Comparison of ENCODE assay signal across 16 mouse cellular contexts in the genomic region with DNA sequence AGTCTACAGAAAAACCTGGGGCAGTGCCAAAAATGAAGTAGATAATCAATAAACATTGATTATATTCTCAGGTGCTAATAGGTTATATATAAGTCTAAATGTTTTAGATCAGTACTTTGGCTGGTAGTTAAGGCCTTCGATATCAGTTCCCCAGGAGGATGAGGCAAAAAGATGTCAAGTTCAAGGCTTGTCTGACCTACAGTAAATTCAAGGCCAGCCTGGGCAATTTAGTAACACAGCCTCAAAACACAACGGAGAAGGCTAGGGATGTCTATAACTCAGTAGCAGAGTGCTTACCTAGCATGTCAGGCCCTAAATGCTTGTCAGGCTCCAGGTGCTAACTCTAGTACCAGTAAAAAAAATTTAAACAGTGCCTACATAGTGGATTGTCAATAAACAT.
"Had no signal": no experiment of that assay in that cellular context is flagged by ENCODE, and none has a peak within 500 bp of the region (broad histone marks: within the 10 kb centered on the region; RNA-seq: fewer than 3 reads in every experiment).

No protein-coding gene starts in this region.

- DNase-seq: heart, postnatal 10 days; heart, postnatal 14 days; heart, postnatal 36 days; heart, postnatal 4 days; kidney, adult 11 months; kidney, adult 18-20 months; kidney, adult 2 months; kidney, adult 8-10 months; kidney, adult 9 months; kidney, postnatal 10 days; kidney, postnatal 14 days; kidney, postnatal 25 days; kidney, postnatal 36 days; kidney, postnatal 4 days; layer of hippocampus, adult 9-11 months; layer of hippocampus, postnatal 36 days had no signal
